ENCODE assay signal across 8 mouse cellular contexts in genomic region chr2:173024938-173025337, GRCm38 (mm10). TPM values are rescaled to one million over a fixed set of nuclear protein-coding genes. Genes with fewer than 3 reads are reported as not detected.
DNase-seq lines count a peak whose midpoint lies in the region; ATAC-seq and TF ChIP-seq lines count a peak whose summit lies in the region.

No protein-coding gene starts in this region.

- peak overlapping the region; percentile 85 for H3K4me3 ChIP-seq in gastrocnemius, adult 2 months
- peak overlapping the region; percentile 87 for H3K4me3 ChIP-seq in heart, postnatal 0 days (ENCODE audit: low read depth, low read length)
- H3K4me3 ChIP-seq in midbrain, embryonic 13.5 days (replicated peaks), result peak overlapping the region; percentile 8; the same call in 1 of the 2 replicates
- H3K4me3 ChIP-seq in left cerebral cortex, adult 2 months, result no peak overlapping the region

- TF ChIP-seq CTCF in gastrocnemius, adult 2 months (IDR thresholded peaks at IDR 0.05), result no peak
- TF ChIP-seq CTCF in heart, postnatal 0 days (IDR thresholded peaks at IDR 0.05; ENCODE audit: low read depth), result no peak
- no peak for TF ChIP-seq CTCF in left cerebral cortex, adult 2 months (IDR thresholded peaks at IDR 0.05)

- no peaks in the 10 kb centered on the region for H3K27me3 ChIP-seq in heart, postnatal 0 days (ENCODE audit: control insufficient read depth, insufficient read depth, low read length)
- H3K27me3 ChIP-seq in midbrain, embryonic 13.5 days, result peaks cover 14% of the 10 kb centered on the region

- H3K36me3 ChIP-seq in heart, postnatal 0 days (replicated peaks; ENCODE audit: control insufficient read depth, insufficient read depth, low read length), result peaks cover 42% of the 10 kb centered on the region
- H3K36me3 ChIP-seq in midbrain, embryonic 13.5 days, result peaks cover 39% of the 10 kb centered on the region

- peaks cover 69% of the 10 kb centered on the region for H3K4me1 ChIP-seq in heart, postnatal 0 days (ENCODE audit: control insufficient read depth, insufficient read depth)
- H3K4me1 ChIP-seq in midbrain, embryonic 13.5 days (replicated peaks), result peaks cover 64% of the 10 kb centered on the region

- H3K9ac ChIP-seq in heart, postnatal 0 days (replicated peaks; ENCODE audit: low read depth, low read length), result peak overlapping the region; percentile 68; the same call in 1 of the 2 replicates
- 0 out of 2 replicates have a peak overlapping the region, but pooled peaks have one; percentile 32 for H3K9ac ChIP-seq in midbrain, embryonic 13.5 days (replicated peaks)

- peak overlapping the region; percentile 95 for H3K27ac ChIP-seq in gastrocnemius, adult 2 months
- peak overlapping the region; percentile 18 for H3K27ac ChIP-seq in heart, postnatal 0 days (ENCODE audit: low read depth)
- H3K27ac ChIP-seq in midbrain, embryonic 13.5 days, result peak overlapping the region; percentile 56
- H3K27ac ChIP-seq in left cerebral cortex, adult 2 months, result no peak overlapping the region

- TF ChIP-seq EP300 in heart, postnatal 0 days (IDR thresholded peaks at IDR 0.05; ENCODE audit: low read depth), result no peak

- peak overlapping the region; percentile 94 for H3K4me2 ChIP-seq in heart, postnatal 0 days (ENCODE audit: low read depth, low read length)
- H3K4me2 ChIP-seq in midbrain, embryonic 13.5 days (replicated peaks), result peak overlapping the region; percentile 86

- 16% methylated on average over 4 of the region's 4 CpGs for WGBS in heart, postnatal 0 days
- WGBS in midbrain, embryonic 13.5 days, result 30% methylated on average over 4 of the region's 4 CpGs

- ATAC-seq in heart, postnatal 0 days (ENCODE audit: insufficient read depth, low read depth), result no peak
- no peak for ATAC-seq in midbrain, embryonic 13.5 days

- intact Hi-C loops in gastrocnemius, adult 2 months (cut with DNase I), result no loop called here
- intact Hi-C loops in gastrocnemius, postnatal 36 days (cut with DNase I), result loop anchor here (1.0 kb wide), 1 partner anchor 56 kb away; no protein-coding TSS in a partner anchor
- intact Hi-C loops in left cerebral cortex, adult 2 months (cut with DNase I), result loop anchor here (5.0 kb wide), 1 partner anchor 147 kb away; no protein-coding TSS in a partner anchor

- H3K9me3 ChIP-seq in heart, postnatal 0 days (replicated peaks; ENCODE audit: control insufficient read depth, low read length), result no peaks in the 10 kb centered on the region
- H3K9me3 ChIP-seq in midbrain, embryonic 13.5 days, result no peaks in the 10 kb centered on the region

- DNase-seq in gastrocnemius, adult 2 months, result peak; percentile 77
- DNase-seq in gastrocnemius, postnatal 36 days, result no peak
- peak; percentile 29 for DNase-seq in urinary bladder, adult 2 months (ENCODE audit: low spot score)
- no peak for DNase-seq in urinary bladder, postnatal 25 days (ENCODE audit: low spot score)
- DNase-seq in heart, postnatal 0 days (ENCODE audit: low spot score), result no peak
- no peak for DNase-seq in left cerebral cortex, adult 2 months (ENCODE audit: extremely low spot score in 1 of 2, low spot score in 2 of 2)
- DNase-seq in thymus, postnatal 0 days (ENCODE audit: low spot score), result no peak

RNA-seq across cellular contexts. Expression of gene Rbm38, which starts 4.6 kb away (rescaled TPM):
- 100 to 1,000 TPM; 181 to 246 TPM for total RNA-seq in gastrocnemius, adult 2 months (2021)
- 100 to 1,000 TPM; 180 to 220 TPM for total RNA-seq in gastrocnemius, postnatal 36 days (2021)
- 72.9 and 109 TPM in 2 replicates for polyA plus RNA-seq in urinary bladder, adult 2 months (2012; rRNA removed)
- total RNA-seq in heart, postnatal 0 days (2014; rRNA removed; ENCODE audit: low replicate concordance), result 85.0 and 119 TPM in 2 replicates
- 122 and 135 TPM in 2 replicates for polyA plus RNA-seq in heart, postnatal 0 days (2015; fragmentation: Nextera tagmentation; extraction: Ambion mirVana)
- 26.6 and 29.4 TPM in 2 replicates for polyA plus RNA-seq in midbrain, embryonic 13.5 days (2015; fragmentation: Nextera tagmentation; extraction: Ambion mirVana)
- 1 to 10 TPM; 3.5 to 4.7 TPM for total RNA-seq in left cerebral cortex, adult 2 months (2021)
- 144 and 151 TPM in 2 replicates for polyA plus RNA-seq in thymus, postnatal 0 days (2015; fragmentation: Nextera tagmentation; extraction: Ambion mirVana)

RNA-seq across cellular contexts. Expression of gene Rae1, which starts 25.0 kb away (rescaled TPM):
- 10 to 100 TPM; 12.4 to 14.4 TPM for total RNA-seq in gastrocnemius, adult 2 months (2021)
- total RNA-seq in gastrocnemius, postnatal 36 days (2021), result 10 to 100 TPM; 11.4 to 12.8 TPM
- polyA plus RNA-seq in urinary bladder, adult 2 months (2012; rRNA removed), result 51.7 and 64.4 TPM in 2 replicates
- total RNA-seq in heart, postnatal 0 days (2014; rRNA removed; ENCODE audit: low replicate concordance), result 80.2 and 83.4 TPM in 2 replicates
- polyA plus RNA-seq in heart, postnatal 0 days (2015; fragmentation: Nextera tagmentation; extraction: Ambion mirVana), result 70.5 and 76.7 TPM in 2 replicates
- polyA plus RNA-seq in midbrain, embryonic 13.5 days (2015; fragmentation: Nextera tagmentation; extraction: Ambion mirVana), result 121 TPM in 2 replicates
- total RNA-seq in left cerebral cortex, adult 2 months (2021), result 10 to 100 TPM; 55.8 to 61.1 TPM
- 138 and 142 TPM in 2 replicates for polyA plus RNA-seq in thymus, postnatal 0 days (2015; fragmentation: Nextera tagmentation; extraction: Ambion mirVana)

RNA-seq across cellular contexts. Expression of gene Spo11, which starts 47.4 kb away (rescaled TPM):
- not detected for total RNA-seq in gastrocnemius, adult 2 months (2021)
- under 1 TPM in 1 of 2 experiments, not detected in 1; 0.51 TPM for total RNA-seq in gastrocnemius, postnatal 36 days (2021)
- 0.31 and 0.61 TPM in 2 replicates for polyA plus RNA-seq in urinary bladder, adult 2 months (2012; rRNA removed)
- total RNA-seq in heart, postnatal 0 days (2014; rRNA removed; ENCODE audit: low replicate concordance), result 19.1 TPM in 1 of 2 replicates, not detected in the other
- polyA plus RNA-seq in heart, postnatal 0 days (2015; fragmentation: Nextera tagmentation; extraction: Ambion mirVana), result 0.18 TPM in 1 of 2 replicates, not detected in the other
- polyA plus RNA-seq in midbrain, embryonic 13.5 days (2015; fragmentation: Nextera tagmentation; extraction: Ambion mirVana), result 0.53 and 0.61 TPM in 2 replicates
- under 1 TPM; 0.30 to 0.86 TPM for total RNA-seq in left cerebral cortex, adult 2 months (2021)
- polyA plus RNA-seq in thymus, postnatal 0 days (2015; fragmentation: Nextera tagmentation; extraction: Ambion mirVana), result 66.2 and 75.4 TPM in 2 replicates

Comparison
In these comparisons a context has a peak if more than half of its experiments do, and no peak if none do; other contexts are left out.
1. DNase-seq: peak in gastrocnemius, adult 2 months (single experiment) and urinary bladder, adult 2 months (single experiment); none in gastrocnemius, postnatal 36 days (0 of 2), urinary bladder, postnatal 25 days (single experiment), heart, postnatal 0 days (single experiment), left cerebral cortex, adult 2 months (0 of 2) and thymus, postnatal 0 days (single experiment).
2. RNA of gene Rbm38, which starts 4.6 kb away (total RNA-seq): 181 to 246 TPM in gastrocnemius, adult 2 months, 180 to 220 TPM in gastrocnemius, postnatal 36 days and 85.0 to 119 TPM in heart, postnatal 0 days; 3.5 to 4.7 TPM in left cerebral cortex, adult 2 months; every median in the first group is over 10 times any median in the second.